In the genomic region with DNA sequence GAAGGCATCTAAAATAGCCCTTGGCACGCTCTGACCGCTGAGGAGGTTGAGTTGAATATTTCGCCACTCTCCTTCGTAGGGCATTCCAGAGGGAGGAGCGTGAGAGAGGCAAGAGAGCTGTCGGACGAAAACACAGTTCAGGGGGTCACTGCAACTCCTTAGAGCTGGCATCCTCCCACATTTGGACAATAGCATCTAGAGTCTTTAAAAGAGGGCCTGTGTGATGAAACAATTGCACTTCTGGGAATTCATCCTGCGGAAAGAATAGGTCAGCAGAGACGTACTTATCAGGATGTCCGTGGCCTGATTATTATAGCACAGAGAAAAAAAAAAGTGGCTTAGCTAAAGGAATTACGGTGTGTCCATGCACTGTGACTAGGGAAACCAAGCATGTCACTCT, we compare ENCODE assay signal across 11 mouse cellular contexts.
A peak's percentile ranks its signal among the peaks of the same experiment; 100 is the strongest.
DNase-seq lines count a peak whose midpoint lies in the region; ATAC-seq and TF ChIP-seq lines count a peak whose summit lies in the region.
"Had no signal": no experiment of that assay in that cellular context is flagged by ENCODE, and none has a peak within 500 bp of the region (broad histone marks: within the 10 kb centered on the region; RNA-seq: fewer than 3 reads in every experiment).

No protein-coding gene starts in this region.

- H3K4me3 ChIP-seq in layer of hippocampus, adult 2 months = no peak overlapping the region
- no peak overlapping the region for H3K4me3 ChIP-seq in heart, embryonic 15.5 days
- H3K4me3 ChIP-seq: hindbrain, embryonic 12.5 days; midbrain, embryonic 10.5 days had no signal

- no peak for ATAC-seq in heart, embryonic 15.5 days (replicated peaks; ENCODE audit: insufficient number of reproducible peaks, insufficient read depth, low FRiP score, low read depth)
- ATAC-seq in cerebellum, adult (ENCODE audit: insufficient number of reproducible peaks, low FRiP score, low TSS enrichment) = no peak

- H3K9ac ChIP-seq in heart, embryonic 15.5 days = no peak overlapping the region
- H3K9ac ChIP-seq: hindbrain, embryonic 12.5 days had no signal

- H3K27ac ChIP-seq in layer of hippocampus, adult 2 months = peak overlapping the region; percentile 67; the same call in 1 of the 2 replicates
- peak overlapping the region; percentile 90 for H3K27ac ChIP-seq in heart, embryonic 15.5 days
- H3K27ac ChIP-seq: hindbrain, embryonic 12.5 days had no signal

- no peaks in the 10 kb centered on the region for H3K36me3 ChIP-seq in heart, embryonic 15.5 days
- H3K36me3 ChIP-seq: hindbrain, embryonic 12.5 days; midbrain, embryonic 10.5 days had no signal

- H3K27me3 ChIP-seq in heart, embryonic 15.5 days = peaks cover 15% of the 10 kb centered on the region; the same call in 1 of the 2 replicates

- no peaks in the 10 kb centered on the region for H3K9me3 ChIP-seq in heart, embryonic 15.5 days (replicated peaks)
- H3K9me3 ChIP-seq: hindbrain, embryonic 12.5 days; midbrain, embryonic 10.5 days had no signal

- H3K4me2 ChIP-seq in heart, embryonic 15.5 days = no peak overlapping the region
- H3K4me2 ChIP-seq: hindbrain, embryonic 12.5 days had no signal

- 36% methylated on average over 11 of the region's 11 CpGs for WGBS in heart, embryonic 15.5 days

- peaks cover 35% of the 10 kb centered on the region for H3K4me1 ChIP-seq in heart, embryonic 15.5 days (replicated peaks)

- TF ChIP-seq CTCF in layer of hippocampus, adult 2 months (conservative IDR thresholded peaks at IDR 0.05) = no peak

- DNase-seq in layer of hippocampus, adult 2 months (ENCODE audit: low spot score in 2 of 2) = no peak
- no peak for DNase-seq in layer of hippocampus, postnatal 14 days (ENCODE audit: low spot score in 2 of 2)
- DNase-seq in kidney, postnatal 10 days = peak; percentile 47
- peak; percentile 61 for DNase-seq in lung, postnatal 25 days (ENCODE audit: low spot score)
- DNase-seq in thymus, postnatal 36 days = no peak
- DNase-seq: right cerebral cortex, adult 18-20 months; thymus, postnatal 4 days had no signal

Comparison
In these comparisons a context has a peak if more than half of its experiments do, and no peak if none do; other contexts are left out.
1. DNase-seq: peak in kidney, postnatal 10 days (single experiment) and lung, postnatal 25 days (single experiment); none in layer of hippocampus, adult 2 months (0 of 2), layer of hippocampus, postnatal 14 days (0 of 2) and thymus, postnatal 36 days (0 of 2).